Mouse (Mus musculus) large intestine, adult 2 months (tissue): Measurements from ENCODE around the gene Gprc5a. TPM values are rescaled to one million over a fixed set of nuclear protein-coding genes. Genes with fewer than 3 reads are reported as not detected.

ENCODE experiments used
- DNase-seq: peaks from one replicate; pipeline ENCODE4 v3.0.0-alpha.2; 2012; ENCODE audit warnings: low read depth, low spot score
- WGBS: fragments of 180-500 bp; shearing (Covaris S2); methylation state at CpG from one replicate; pipeline ENCODE4 v1.1.7; 2018; 5-methylcytosine and 5-hydroxymethylcytosine counted together
- polyA plus RNA-seq: library from polyadenylated mRNA; depleted of rRNA; stranded (reverse); fragments of >200 nt; gene quantifications from 2 replicates; pipeline ENCODE4 v1.2.3, GENCODE M21; 2012

The Gprc5a gene
- polyA plus RNA-seq, 1 experiment, result 7.5 TPM

DNA sequence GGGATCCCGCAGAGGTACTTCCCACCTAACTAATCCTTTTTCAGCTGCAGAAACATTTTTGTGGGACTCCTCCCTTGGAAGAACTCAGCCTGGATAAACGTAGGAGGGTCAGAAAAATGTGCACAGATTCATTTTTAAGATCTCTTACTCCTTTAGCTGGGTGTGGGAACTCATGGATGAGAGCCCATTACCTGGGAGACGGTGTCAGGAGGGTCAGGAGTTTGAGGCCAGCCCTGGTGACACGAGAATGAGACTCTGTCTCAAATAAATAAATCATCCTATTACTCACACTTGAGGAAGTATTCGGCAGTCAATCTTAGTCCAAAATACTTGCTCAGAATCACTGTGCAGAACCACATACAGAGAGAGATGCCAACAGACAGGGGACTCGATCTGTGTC, 4.4 kb downstream of the Gprc5a start:
- 62% methylated on average over 6 of the region's 6 CpGs for WGBS
- DNase-seq, result no peak

DNA sequence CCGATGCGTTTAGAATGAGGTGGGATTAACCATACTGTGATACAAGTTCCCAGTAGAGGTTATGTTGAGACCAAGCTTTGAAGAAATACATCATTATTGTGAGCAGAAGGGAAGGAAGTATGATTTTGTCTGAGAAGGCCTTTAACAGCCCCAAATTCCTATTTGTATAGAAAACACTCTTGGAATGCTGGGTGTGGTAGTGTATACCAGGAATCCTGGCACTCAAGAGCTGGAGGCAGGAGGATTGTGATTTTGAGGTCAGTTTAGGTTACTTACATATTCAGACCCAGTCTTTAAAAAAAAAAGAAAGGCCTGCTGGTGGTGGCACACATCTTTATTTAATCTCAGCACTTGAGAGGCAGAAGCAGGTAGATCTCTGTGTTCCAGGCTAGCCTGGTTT, 4.9 kb downstream of the Gprc5a start:
- DNase-seq, result no peak
- 83% methylated on average over 2 of the region's 2 CpGs for WGBS

GRCm38 (mm10) chr6:135074405-135074947, 9.0 kb downstream of the Gprc5a start:
- 23% methylated on average over 6 of the region's 6 CpGs for WGBS
- no peak for DNase-seq

GRCm38 (mm10) chr6:135076202-135076601, 10.8 kb downstream of the Gprc5a start:
- 28% methylated on average over 3 of the region's 3 CpGs for WGBS

DNA sequence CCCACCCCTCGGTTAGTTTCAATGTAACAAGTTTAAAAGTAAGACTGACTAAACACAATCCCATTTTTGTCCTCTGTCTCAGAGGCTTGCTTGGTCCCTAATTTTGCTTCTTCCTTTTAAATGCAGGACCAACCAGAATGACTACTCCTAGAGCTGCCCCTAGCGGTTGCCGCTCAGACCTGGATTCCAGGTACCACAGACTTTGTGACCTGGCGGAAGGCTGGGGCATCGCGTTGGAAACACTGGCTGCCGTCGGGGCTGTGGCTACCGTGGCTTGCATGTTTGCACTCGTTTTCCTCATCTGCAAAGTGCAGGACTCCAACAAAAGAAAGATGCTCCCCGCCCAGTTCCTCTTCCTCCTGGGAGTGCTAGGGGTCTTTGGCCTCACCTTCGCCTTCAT, 13.0 kb downstream of the Gprc5a start:
- WGBS, result 75% methylated on average over 12 of the region's 12 CpGs

More at GRCm38 (mm10) chr6:135076202-135076601, 10.8 kb downstream of the Gprc5a start:
- DNase-seq, result no peak

GRCm38 (mm10) chr6:135083991-135084502, 18.6 kb downstream of the Gprc5a start:
- WGBS, result 86% methylated on average over 10 of the region's 10 CpGs
- DNase-seq, result no peak

More for the DNA sequence above, 13.0 kb downstream of the Gprc5a start:
- DNase-seq, result no peak

DNA sequence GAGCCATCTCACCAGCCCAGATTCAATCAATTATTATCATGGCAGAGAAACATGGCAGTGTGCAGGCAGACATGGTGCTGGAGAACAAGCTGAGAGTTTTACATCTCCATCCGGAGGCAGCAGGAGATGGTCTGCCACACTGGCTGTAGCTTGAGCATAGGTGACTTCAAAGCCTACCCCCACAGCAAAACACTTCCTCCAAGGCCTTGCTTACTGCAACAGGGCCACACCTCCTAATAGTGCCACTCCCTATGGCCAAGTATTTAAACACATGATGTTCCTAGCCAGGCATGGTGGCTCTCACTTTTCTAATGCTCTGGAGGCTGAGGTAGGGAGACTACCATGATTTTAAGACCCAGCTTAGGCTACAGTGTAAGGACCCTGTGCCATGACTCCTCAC, 20.3 kb downstream of the Gprc5a start:
- DNase-seq, result no peak
- WGBS, result 90% methylated on average over 1 of the region's 1 CpGs

- no peak for DNase-seq
- WGBS, result 31% methylated on average over 19 of the region's 19 CpGs
Observed at GRCm38 (mm10) chr6:135087721-135088451, 22.4 kb downstream of the Gprc5a start.

GRCm38 (mm10) chr6:135089786-135090185, 24.3 kb downstream of the Gprc5a start:
- WGBS, result 67% methylated on average over 8 of the region's 8 CpGs
- no peak for DNase-seq

GRCm38 (mm10) chr6:135090661-135091060, 25.2 kb downstream of the Gprc5a start:
- DNase-seq, result no peak
- WGBS, result 78% methylated on average over 4 of the region's 4 CpGs

DNA sequence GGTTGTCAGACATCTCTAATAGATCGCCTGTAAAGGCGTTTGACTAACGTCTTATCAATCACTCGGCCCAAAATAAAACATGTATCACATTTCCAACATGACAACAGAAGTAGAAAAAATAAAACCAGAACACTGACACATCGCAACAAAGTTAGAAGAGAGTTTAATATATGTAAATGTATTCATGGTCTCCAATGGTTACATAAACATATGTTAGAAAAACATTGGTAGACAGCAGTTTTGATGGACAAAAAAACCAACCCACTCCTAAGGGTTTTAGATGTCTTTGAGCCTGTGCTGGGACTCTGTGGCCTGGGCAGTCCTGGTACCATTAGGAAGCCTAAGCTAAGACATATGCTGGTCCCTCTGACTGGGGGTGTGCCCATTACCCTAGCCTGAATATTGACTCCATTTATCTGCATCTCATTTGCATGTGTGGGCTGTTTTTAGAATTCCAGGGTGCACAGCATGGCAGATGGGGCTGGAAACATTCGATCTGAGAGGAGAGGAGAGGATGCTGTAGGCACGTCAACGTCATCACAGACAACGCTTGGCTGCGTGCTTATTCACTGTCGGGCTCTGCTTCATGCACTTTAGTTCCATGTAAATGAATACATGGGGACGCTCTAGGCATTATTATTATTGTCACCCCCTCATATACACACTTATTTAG, 27.5 kb downstream of the Gprc5a start:
- 92% methylated on average over 12 of the region's 12 CpGs for WGBS
- no peak for DNase-seq

DNA sequence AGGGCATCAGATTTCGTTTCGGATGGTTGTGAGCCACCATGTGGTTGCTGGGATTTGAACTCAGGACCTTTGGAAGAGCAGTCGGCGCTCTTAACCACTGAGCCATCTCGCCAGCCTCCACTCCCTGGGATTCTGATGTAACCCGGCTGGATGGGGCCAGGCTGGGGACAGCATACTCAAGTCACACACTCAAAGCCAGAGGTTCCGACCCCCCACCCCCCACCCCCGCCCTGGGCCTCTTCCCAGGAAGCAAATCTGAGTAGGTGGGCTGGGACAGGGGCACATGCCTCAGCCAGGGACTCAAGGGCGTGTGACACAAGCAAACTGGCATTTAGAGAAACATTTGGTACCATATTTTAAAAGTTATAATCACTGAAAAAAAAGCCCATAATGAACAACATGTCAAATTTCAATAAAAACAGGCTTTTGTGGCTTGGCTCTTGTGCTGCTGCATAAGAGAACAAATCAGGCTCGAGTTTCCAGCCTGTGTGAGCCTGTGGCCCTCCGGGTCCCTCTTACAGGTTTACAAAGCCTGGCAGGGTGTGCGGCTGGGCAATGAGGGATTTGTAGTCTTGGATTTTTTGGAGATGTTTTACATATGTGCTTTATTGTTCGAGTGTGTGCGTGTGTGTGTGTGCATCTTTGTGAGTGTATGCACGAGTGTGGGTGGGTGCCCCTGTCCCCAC, 35.5 kb downstream of the Gprc5a start:
- WGBS, result 77% methylated on average over 15 of the region's 15 CpGs
- DNase-seq, result no peak

- WGBS, result 74% methylated on average over 5 of the region's 5 CpGs
- DNase-seq, result no peak
Observed at GRCm38 (mm10) chr6:135102736-135103303, 37.4 kb downstream of the Gprc5a start.

DNA sequence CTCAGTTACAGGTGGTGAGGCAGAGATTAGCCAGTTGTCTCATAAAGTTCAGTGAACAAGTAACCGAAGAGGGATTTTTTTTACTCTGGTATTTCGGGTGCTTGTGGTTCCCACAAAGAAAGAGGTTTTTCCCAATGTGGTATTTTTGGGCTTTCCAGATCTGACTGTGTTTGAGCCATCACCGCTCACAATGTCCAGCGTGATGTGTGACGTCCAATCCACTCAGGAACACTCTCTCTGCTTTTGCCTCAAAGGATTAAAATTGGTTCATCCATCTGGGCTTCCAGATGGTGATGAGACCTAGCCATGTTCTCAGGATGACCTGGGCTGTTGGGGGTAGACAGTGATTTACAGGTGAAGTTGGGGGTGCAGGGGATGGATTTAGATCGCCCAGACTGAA, 41.6 kb downstream of the Gprc5a start:
- WGBS, result 85% methylated on average over 6 of the region's 6 CpGs
- DNase-seq, result no peak

DNA sequence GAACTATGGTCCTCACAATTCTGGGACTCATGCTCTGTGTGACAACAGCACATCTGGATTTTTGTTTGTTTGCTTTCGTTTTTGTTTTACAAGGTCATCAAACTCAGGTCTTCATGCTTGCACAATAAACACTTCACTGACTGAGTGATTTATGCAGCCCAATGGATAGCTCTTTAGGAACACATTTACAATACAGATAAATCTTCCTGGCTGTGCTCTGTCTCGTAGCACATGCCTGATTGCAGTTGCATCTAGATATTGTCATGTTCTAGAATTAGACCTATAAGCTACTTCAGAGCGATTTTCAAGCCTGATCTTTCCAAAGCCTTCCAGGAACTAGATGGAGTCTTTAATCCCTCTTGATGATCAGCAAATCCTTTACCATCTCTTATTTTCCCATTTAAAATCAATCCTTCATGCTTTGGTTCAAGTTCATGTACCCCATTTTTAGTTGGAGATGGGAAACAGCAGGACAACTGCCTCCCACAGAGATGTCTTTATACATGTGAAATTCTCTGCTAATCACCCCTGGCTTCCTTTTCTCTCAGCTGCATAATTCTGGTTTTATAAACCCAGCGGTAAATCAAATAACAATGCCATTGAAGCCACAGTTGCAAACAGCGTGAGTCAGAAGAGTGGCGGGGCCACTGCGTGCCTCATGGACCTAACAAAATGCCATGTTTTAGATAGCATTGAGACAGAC, 47.1 kb downstream of the Gprc5a start:
- no peak for DNase-seq
- 18% methylated on average over 7 of the region's 7 CpGs for WGBS

DNA sequence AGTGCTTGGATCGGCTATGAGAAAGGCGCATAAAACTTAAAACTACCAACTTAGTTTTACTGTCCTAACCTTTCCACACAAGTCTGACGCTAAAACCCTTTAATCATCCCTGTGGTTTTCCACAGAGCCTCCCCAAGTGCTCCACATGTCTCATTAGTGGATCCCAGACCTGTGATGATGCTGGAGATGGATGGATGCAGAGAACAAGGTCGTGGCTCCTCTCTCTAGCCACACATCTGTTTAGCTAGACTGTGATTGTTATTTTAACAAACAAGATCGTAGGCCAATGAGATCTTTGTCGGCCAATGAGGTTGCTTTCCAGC, 47.6 kb downstream of the Gprc5a start:
- DNase-seq, result no peak

GRCm38 (mm10) chr6:135116479-135116878, 51.0 kb downstream of the Gprc5a start:
- WGBS, result 92% methylated on average over 8 of the region's 8 CpGs
- DNase-seq, result no peak

More for the DNA sequence above, 47.6 kb downstream of the Gprc5a start:
- 38% methylated on average over 6 of the region's 6 CpGs for WGBS

- no peak for DNase-seq
- 59% methylated on average over 5 of the region's 5 CpGs for WGBS
Observed at GRCm38 (mm10) chr6:135118183-135118582, 52.7 kb downstream of the Gprc5a start, which contains the start of gene Gprc5d. Gene Gprc5d (minus strand): TSS chr6:135118283.

GRCm38 (mm10) chr6:135124755-135125380, 59.4 kb downstream of the Gprc5a start:
- WGBS, result 46% methylated on average over 5 of the region's 5 CpGs
- DNase-seq, result no peak
